Mouse (Mus musculus) embryonic facial prominence, embryonic 12.5 days (tissue): ENCODE measurements around the gene Stab1. TPM values are rescaled to one million over a fixed set of nuclear protein-coding genes. Genes with fewer than 3 reads are reported as not detected.

Experiments
- ATAC-seq: fragments of 200-750 bp; cut with Nextera tagmentation; 2 replicates; pipeline ENCODE4 v1.8.0; 2017; ENCODE audit not compliant: insufficient number of reproducible peaks, insufficient read depth, low FRiP score, low TSS enrichment
- H3K27ac ChIP-seq: fragments of 300-500 bp; sonication (generic); 2 replicates; pipeline ENCODE4 v1.5.1; 2016; ENCODE audit warnings: mild to moderate bottlenecking
- H3K27me3 ChIP-seq: fragments of 300-500 bp; sonication (generic); 2 replicates; pipeline ENCODE4 v1.6.1; 2016; ENCODE audit warnings: mild to moderate bottlenecking, moderate library complexity
- H3K36me3 ChIP-seq: fragments of 300-500 bp; sonication (generic); 2 replicates; pipeline ENCODE4 v1.6.1; 2016; ENCODE audit warnings: mild to moderate bottlenecking
- H3K4me1 ChIP-seq: fragments of 300-500 bp; sonication (generic); 2 replicates; pipeline ENCODE4 v1.6.1; 2016
- H3K4me2 ChIP-seq: fragments of 300-500 bp; sonication (generic); replicated peaks from 2 replicates; pipeline ENCODE4 v1.6.1; 2016; ENCODE audit warnings: mild to moderate bottlenecking, moderate library complexity
- H3K4me3 ChIP-seq: fragments of 300-500 bp; sonication (generic); 2 replicates; pipeline ENCODE4 v1.5.1; 2016; ENCODE audit warnings: mild to moderate bottlenecking
- H3K9ac ChIP-seq: fragments of 300-500 bp; sonication (generic); 2 replicates; pipeline ENCODE4 v1.6.1; 2016; ENCODE audit warnings: mild to moderate bottlenecking, moderate library complexity
- H3K9me3 ChIP-seq: fragments of 300-500 bp; sonication (generic); 2 replicates; pipeline ENCODE4 v1.6.1; 2016; ENCODE audit warnings: mild to moderate bottlenecking, moderate library complexity
- WGBS: fragments of 180-500 bp; shearing (Covaris S2); methylation state at CpG from one replicate; pipeline ENCODE4 v1.1.7; 2016; 5-methylcytosine and 5-hydroxymethylcytosine counted together
- polyA plus RNA-seq: library from polyadenylated mRNA; unstranded; fragments of >200 nt; fragmentation: Nextera tagmentation; extraction: Ambion mirVana; gene quantifications from 2 replicates; pipeline ENCODE4 v1.2.1, GENCODE M21; 2016

Stab1 gene
- polyA plus RNA-seq, 1 experiment from 2014 or later, result 28.4 TPM

- H3K4me3 ChIP-seq, result no peak overlapping the region
- 91% methylated on average over 7 of the region's 7 CpGs for WGBS
- H3K27me3 ChIP-seq, result no peaks in the 10 kb centered on the region
- ATAC-seq, result no peak
- no peak overlapping the region for H3K9ac ChIP-seq
- H3K4me1 ChIP-seq, result peaks cover 1% of the 10 kb centered on the region
- no peak overlapping the region for H3K4me2 ChIP-seq
- H3K9me3 ChIP-seq, result no peaks in the 10 kb centered on the region
- H3K27ac ChIP-seq, result no peak overlapping the region
- H3K36me3 ChIP-seq, result no peaks in the 10 kb centered on the region
These were observed 7.2 kb downstream of the Stab1 start for GRCm38 (mm10) chr14:31161191-31161590.

GRCm38 (mm10) chr14:31160196-31161150 lies 8.0 kb downstream of the Stab1 start:
- Histone ChIP-seq H3K4me1 (no peaks in the 10 kb centered on the region), H3K36me3 (no peaks in the 10 kb centered on the region), H3K9ac (no peak overlapping the region), H3K4me2 (no peak overlapping the region), H3K4me3 (no peak overlapping the region), H3K9me3 (no peaks in the 10 kb centered on the region), H3K27me3 (no peaks in the 10 kb centered on the region), H3K27ac (no peak overlapping the region)
- no peak; the same call in 1 of the 2 replicates for ATAC-seq
- 75% methylated on average over 27 of the region's 27 CpGs for WGBS

- Histone ChIP-seq H3K9me3 (no peaks in the 10 kb centered on the region), H3K27me3 (no peaks in the 10 kb centered on the region), H3K9ac (no peak overlapping the region), H3K36me3 (peaks cover 23% of the 10 kb centered on the region), H3K27ac (no peak overlapping the region), H3K4me3 (no peak overlapping the region), H3K4me1 (no peaks in the 10 kb centered on the region), H3K4me2 (no peak overlapping the region)
- 91% methylated on average over 11 of the region's 11 CpGs for WGBS
- ATAC-seq, result no peak
These were observed 22.7 kb downstream of the Stab1 start for GRCm38 (mm10) chr14:31145694-31146093.

GRCm38 (mm10) chr14:31141011-31141410 lies 27.4 kb downstream of the Stab1 start:
- no peaks in the 10 kb centered on the region for H3K9me3 ChIP-seq
- H3K4me1 ChIP-seq, result no peaks in the 10 kb centered on the region
- no peak overlapping the region for H3K27ac ChIP-seq
- no peak for ATAC-seq
- no peak overlapping the region for H3K4me2 ChIP-seq
- H3K9ac ChIP-seq, result no peak overlapping the region
- no peaks in the 10 kb centered on the region for H3K27me3 ChIP-seq
- H3K4me3 ChIP-seq, result no peak overlapping the region
- WGBS, result 97% methylated on average over 14 of the region's 14 CpGs
- peaks cover 69% of the 10 kb centered on the region for H3K36me3 ChIP-seq

GRCm38 (mm10) chr14:31140141-31140540 lies 28.3 kb downstream of the Stab1 start:
- H3K4me2 ChIP-seq, result no peak overlapping the region
- WGBS, result 93% methylated on average over 15 of the region's 15 CpGs
- ATAC-seq, result no peak
- no peaks in the 10 kb centered on the region for H3K9me3 ChIP-seq
- no peak overlapping the region for H3K4me3 ChIP-seq
- H3K27ac ChIP-seq, result no peak overlapping the region
- peaks cover 78% of the 10 kb centered on the region for H3K36me3 ChIP-seq
- no peaks in the 10 kb centered on the region for H3K4me1 ChIP-seq
- no peaks in the 10 kb centered on the region for H3K27me3 ChIP-seq
- H3K9ac ChIP-seq, result no peak overlapping the region

- H3K36me3 ChIP-seq, result peaks cover 83% of the 10 kb centered on the region
These were observed 28.8 kb downstream of the Stab1 start for GRCm38 (mm10) chr14:31139666-31140065.

GRCm38 (mm10) chr14:31138897-31139429 lies 29.5 kb downstream of the Stab1 start:
- 92% methylated on average over 9 of the region's 9 CpGs for WGBS
- peaks cover 4% of the 10 kb centered on the region; the same call in 1 of the 2 replicates for H3K4me1 ChIP-seq
- H3K4me3 ChIP-seq, result no peak overlapping the region
- H3K9ac ChIP-seq, result no peak overlapping the region
- H3K36me3 ChIP-seq, result peaks cover 89% of the 10 kb centered on the region
- ATAC-seq, result no peak
- H3K27me3 ChIP-seq, result no peaks in the 10 kb centered on the region
- H3K4me2 ChIP-seq, result no peak overlapping the region
- no peaks in the 10 kb centered on the region for H3K9me3 ChIP-seq
- H3K27ac ChIP-seq, result no peak overlapping the region

More at GRCm38 (mm10) chr14:31139666-31140065, 28.8 kb downstream of the Stab1 start:
- no peak overlapping the region for H3K9ac ChIP-seq
- ATAC-seq, result no peak
- no peak overlapping the region for H3K4me3 ChIP-seq
- H3K4me1 ChIP-seq, result no peaks in the 10 kb centered on the region
- no peak overlapping the region for H3K27ac ChIP-seq
- H3K9me3 ChIP-seq, result no peaks in the 10 kb centered on the region
- H3K4me2 ChIP-seq, result no peak overlapping the region
- 89% methylated on average over 12 of the region's 12 CpGs for WGBS
- H3K27me3 ChIP-seq, result no peaks in the 10 kb centered on the region

GRCm38 (mm10) chr14:31138219-31138896 lies 30.1 kb downstream of the Stab1 start:
- H3K36me3 ChIP-seq, result peaks cover 90% of the 10 kb centered on the region
- no peaks in the 10 kb centered on the region for H3K27me3 ChIP-seq
- H3K9me3 ChIP-seq, result no peaks in the 10 kb centered on the region
- H3K4me2 ChIP-seq, result no peak overlapping the region
- peaks cover 10% of the 10 kb centered on the region for H3K4me1 ChIP-seq
- H3K27ac ChIP-seq, result no peak overlapping the region
- ATAC-seq, result no peak
- H3K9ac ChIP-seq, result no peak overlapping the region
- WGBS, result 87% methylated on average over 25 of the region's 35 CpGs
- no peak overlapping the region for H3K4me3 ChIP-seq

GRCm38 (mm10) chr14:31137791-31138190 lies 30.6 kb downstream of the Stab1 start:
- Histone ChIP-seq H3K9ac (no peak overlapping the region), H3K4me2 (no peak overlapping the region), H3K9me3 (no peaks in the 10 kb centered on the region), H3K4me3 (no peak overlapping the region), H3K4me1 (peaks cover 16% of the 10 kb centered on the region), H3K27me3 (no peaks in the 10 kb centered on the region), H3K36me3 (peaks cover 89% of the 10 kb centered on the region), H3K27ac (0 out of 2 replicates have a peak overlapping the region, but pooled peaks have one; percentile 46)
- no peak for ATAC-seq
- 83% methylated on average over 11 of the region's 11 CpGs for WGBS

GRCm38 (mm10) chr14:31137281-31137595 lies 31.2 kb downstream of the Stab1 start:
- no peak for ATAC-seq
- Histone ChIP-seq H3K36me3 (peaks cover 84% of the 10 kb centered on the region), H3K9me3 (no peaks in the 10 kb centered on the region), H3K4me2 (no peak overlapping the region), H3K27me3 (no peaks in the 10 kb centered on the region), H3K4me3 (no peak overlapping the region), H3K9ac (no peak overlapping the region), H3K4me1 (peaks cover 21% of the 10 kb centered on the region), H3K27ac (no peak overlapping the region)
- WGBS, result 88% methylated on average over 10 of the region's 10 CpGs

- no peak for ATAC-seq
- H3K9ac ChIP-seq, result no peak overlapping the region
- H3K4me2 ChIP-seq, result no peak overlapping the region
- H3K4me3 ChIP-seq, result no peak overlapping the region
- 93% methylated on average over 26 of the region's 26 CpGs for WGBS
- peaks cover 78% of the 10 kb centered on the region for H3K36me3 ChIP-seq
- H3K27me3 ChIP-seq, result no peaks in the 10 kb centered on the region
- H3K4me1 ChIP-seq, result peaks cover 26% of the 10 kb centered on the region
- H3K27ac ChIP-seq, result no peak overlapping the region
- no peaks in the 10 kb centered on the region for H3K9me3 ChIP-seq
These were observed 31.8 kb downstream of the Stab1 start for GRCm38 (mm10) chr14:31136411-31137280.
